Mouse (Mus musculus) embryonic fibroblast, embryonic 13.5 days (primary cell): Measurements from ENCODE around the gene Cacna1e. TPM values are rescaled to one million over a fixed set of nuclear protein-coding genes. Genes with fewer than 3 reads are reported as not detected.

Experiments used
- H3K27ac ChIP-seq: 2 replicates; pipeline ENCODE4 v1.5.1; 2012; ENCODE audit warnings: low read length, control low read depth, inconsistent platforms; ENCODE audit not compliant: insufficient read depth
- H3K4me1 ChIP-seq: 2 replicates; pipeline ENCODE4 v1.6.1; 2011; ENCODE audit warnings: low read length; ENCODE audit not compliant: control insufficient read depth, insufficient read depth
- H3K4me3 ChIP-seq: 2 replicates; pipeline ENCODE4 v1.5.1; 2011; ENCODE audit warnings: mild to moderate bottlenecking, control low read depth, low read length; ENCODE audit not compliant: insufficient read depth
- CTCF ChIP-seq: IDR thresholded peaks from 2 replicates; pipeline ENCODE4 v1.5.1; 2011; ENCODE audit warnings: mild to moderate bottlenecking, control low read depth, low read length, moderate library complexity, borderline replicate concordance; ENCODE audit not compliant: insufficient read depth
- POLR2A ChIP-seq: IDR thresholded peaks from 2 replicates; pipeline ENCODE4 v1.6.1; 2011; ENCODE audit warnings: low read depth, mild to moderate bottlenecking, control low read depth, low read length, moderate library complexity
- polyA plus RNA-seq: library from polyadenylated mRNA; stranded (reverse); fragments of >200 nt; gene quantifications from 2 replicates; pipeline ENCODE4 v1.2.4, GENCODE M21; 2011; ENCODE audit warnings: low read depth; ENCODE audit not compliant: missing spikeins, insufficient read length

The Cacna1e gene
- polyA plus RNA-seq, 1 experiment = not detected

DNA sequence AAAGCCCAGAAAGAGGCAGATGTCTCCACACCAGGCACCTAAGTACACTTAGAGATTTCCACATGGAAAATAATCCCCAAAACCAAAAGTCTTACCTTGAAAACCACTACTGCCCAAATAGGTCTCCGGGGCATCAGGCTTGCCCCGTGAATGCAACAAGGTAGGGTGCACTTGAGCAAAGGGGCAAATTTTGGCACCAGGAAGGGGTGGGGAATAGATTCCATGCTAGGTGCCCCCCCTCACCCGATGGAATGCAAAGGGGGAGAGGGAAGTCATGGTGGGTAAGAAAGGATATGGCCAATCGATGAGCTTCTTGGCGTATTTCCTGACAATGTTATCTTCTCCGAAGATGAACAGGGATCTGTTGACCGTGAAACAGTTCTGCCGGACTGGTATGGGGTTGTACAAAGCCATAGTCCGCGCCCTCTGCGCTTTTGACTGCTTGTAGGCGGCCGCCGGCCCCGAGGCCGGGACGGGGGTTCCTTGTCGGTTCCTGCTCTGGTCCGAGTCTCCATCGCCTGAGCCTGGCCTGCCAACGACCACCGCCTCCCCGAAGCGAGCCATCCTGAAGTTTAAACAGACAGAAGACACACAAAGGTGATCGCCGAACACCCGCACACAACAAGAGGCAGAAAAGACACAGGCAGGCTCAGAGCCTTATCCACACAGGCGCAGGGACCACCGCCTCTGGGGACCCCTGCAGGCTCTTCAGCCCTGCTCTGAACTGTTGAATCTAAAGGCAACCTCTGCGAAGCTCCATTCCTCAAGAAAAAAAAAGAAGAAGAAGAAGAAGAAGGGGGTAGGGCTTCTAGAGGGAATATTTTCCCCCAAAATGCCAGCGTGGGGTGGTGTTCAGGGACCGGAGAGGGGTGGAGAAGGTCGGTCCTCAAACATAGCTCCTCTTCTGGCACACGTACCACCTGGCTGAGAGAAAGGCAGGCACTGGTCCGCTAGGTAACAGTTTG, 158.7 kb downstream of the Cacna1e start:
- no peak for TF ChIP-seq CTCF
- TF ChIP-seq POLR2A = no peak
- H3K4me1 ChIP-seq = no peaks in the 10 kb centered on the region
- peak overlapping the region; percentile 32; the same call in 1 of the 2 replicates for H3K4me3 ChIP-seq
- H3K27ac ChIP-seq = no peak overlapping the region

DNA sequence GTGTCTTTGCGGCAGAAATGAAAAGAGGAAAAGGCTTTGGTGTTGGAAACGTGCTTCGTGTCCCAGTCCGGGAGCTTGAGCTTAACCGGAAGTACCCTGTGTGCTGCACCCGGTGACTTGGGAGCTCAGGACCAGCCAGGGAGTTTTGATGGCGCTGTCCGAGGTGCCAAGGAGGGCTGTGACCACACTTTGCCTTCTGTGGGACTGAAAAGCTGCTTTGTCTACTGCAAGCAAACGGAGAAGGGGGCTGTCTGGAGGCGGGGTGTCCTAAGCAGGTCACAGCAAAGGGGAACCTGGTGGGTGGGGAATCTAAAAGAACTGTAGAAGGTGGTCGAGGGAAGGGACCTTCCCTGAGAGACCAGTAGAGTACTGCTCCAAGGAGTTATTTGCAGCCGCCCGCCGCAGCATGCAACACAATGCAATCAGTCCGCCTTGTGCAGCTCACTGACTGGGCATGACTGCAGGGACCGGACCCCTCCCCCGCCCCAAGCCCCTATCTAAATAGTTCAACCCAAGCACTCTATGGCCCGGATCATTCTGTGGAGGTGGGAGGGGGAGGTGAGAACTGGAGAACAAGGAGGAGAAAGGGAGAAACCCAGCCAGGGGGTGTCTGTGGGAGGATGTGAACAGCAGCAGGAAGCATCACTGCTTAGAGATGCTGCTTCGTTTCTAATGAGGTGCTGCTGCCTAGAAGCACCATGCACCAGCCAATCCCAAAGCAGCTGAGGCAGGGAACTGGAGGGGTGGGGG, 160.6 kb downstream of the Cacna1e start:
- TF ChIP-seq POLR2A (no peak), CTCF (no peak)
- no peak overlapping the region for H3K27ac ChIP-seq
- H3K4me1 ChIP-seq = no peaks in the 10 kb centered on the region
- H3K4me3 ChIP-seq = no peak overlapping the region

DNA sequence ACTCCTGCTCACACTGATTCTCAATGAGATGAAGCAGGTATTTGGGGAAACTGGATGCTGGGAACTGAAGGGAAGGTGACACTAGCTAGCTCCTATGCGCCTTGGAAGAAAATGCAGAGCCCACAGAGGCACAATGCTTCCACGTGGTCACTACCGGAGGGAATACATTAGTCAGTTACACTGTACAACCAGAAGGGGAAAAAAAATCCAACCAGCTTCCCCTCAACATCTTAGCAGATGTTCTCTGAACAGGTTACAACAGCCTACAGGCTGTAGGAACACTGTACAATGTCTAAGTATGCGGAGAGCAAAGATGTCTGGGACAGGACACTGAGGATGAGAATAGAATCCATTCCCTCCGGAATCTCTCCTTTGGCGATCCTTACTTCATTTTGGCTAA, 161.2 kb downstream of the Cacna1e start:
- no peak overlapping the region for H3K27ac ChIP-seq
- no peak overlapping the region for H3K4me3 ChIP-seq
- no peaks in the 10 kb centered on the region for H3K4me1 ChIP-seq
- TF ChIP-seq CTCF = no peak

DNA sequence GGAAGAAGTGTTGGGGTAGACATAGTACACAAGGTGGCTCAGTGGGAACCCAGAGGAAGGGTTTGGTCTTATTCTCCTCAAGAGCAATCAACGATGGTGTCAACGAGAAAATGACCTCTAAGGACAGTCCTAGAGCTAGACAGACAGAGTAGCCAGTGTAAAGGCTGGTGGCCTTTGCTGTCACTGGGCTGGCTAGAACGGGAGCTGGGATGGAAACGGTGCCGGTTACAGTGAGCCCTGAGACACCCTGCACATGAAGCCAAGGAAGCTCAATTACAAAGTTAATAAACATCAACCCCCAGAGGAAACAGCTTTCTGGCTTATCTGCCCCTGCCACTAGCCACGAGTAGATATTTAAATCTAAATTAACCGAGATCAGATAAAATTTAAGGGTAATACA, 168.7 kb downstream of the Cacna1e start:
- Histone ChIP-seq H3K4me3 (no peak overlapping the region), H3K27ac (no peak overlapping the region), H3K4me1 (no peaks in the 10 kb centered on the region)
- TF ChIP-seq CTCF (no peak), POLR2A (no peak)

DNA sequence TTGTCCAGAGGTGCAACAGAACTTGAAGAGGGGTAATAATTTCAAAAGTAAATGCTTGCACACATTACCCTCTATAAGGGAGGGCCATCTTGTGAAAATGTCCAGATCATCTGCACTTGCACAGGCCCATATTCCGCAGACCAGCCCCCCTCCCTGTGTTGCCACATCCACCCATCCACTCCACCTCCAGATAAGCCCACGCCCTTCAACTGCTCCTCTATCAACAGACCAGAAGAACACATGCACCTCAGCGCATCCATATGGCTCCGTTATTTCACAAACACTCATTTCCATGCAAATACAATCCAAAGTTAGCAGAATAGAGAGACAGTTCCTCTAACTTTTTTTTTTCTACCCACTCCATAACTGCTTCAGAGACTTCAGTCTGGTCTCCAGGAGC, 171.6 kb downstream of the Cacna1e start:
- Histone ChIP-seq H3K4me3 (no peak overlapping the region), H3K4me1 (no peaks in the 10 kb centered on the region), H3K27ac (no peak overlapping the region)
- TF ChIP-seq POLR2A = no peak
- TF ChIP-seq CTCF = no peak

DNA sequence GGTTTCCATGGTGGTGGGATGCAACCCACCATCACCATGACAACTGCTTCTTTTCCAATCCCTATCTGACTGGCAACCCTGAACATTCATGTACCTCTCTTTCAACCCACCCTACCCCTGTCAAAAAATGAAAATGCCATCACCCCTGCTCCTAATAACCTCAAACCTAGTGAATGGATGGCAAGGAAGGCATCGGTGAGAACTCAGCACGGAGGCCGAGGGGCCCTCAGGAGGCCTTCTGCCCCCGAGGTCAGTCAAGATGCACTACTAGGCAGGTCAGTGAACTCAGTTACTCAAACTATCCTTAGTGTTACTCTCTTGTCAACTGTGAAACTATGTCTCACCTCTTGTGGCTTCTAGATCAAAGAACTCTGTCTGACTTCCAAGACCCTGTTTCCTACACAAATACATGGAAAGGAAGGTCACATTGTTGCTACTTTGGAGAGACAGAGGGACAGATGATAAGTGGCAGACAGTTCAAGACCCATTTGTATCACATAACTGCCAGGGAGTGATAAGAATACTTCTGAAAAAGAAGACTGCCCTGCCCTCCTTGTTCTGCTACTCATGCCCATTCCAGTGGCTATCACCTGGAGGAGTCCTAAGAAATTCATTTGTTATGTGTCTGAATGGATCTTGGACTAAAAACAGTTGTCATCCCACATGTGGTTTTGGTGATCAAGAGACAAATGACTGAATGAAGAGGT, 176.6 kb downstream of the Cacna1e start:
- TF ChIP-seq POLR2A (no peak), CTCF (no peak)
- H3K4me1 ChIP-seq = no peaks in the 10 kb centered on the region
- no peak overlapping the region for H3K4me3 ChIP-seq
- no peak overlapping the region for H3K27ac ChIP-seq

DNA sequence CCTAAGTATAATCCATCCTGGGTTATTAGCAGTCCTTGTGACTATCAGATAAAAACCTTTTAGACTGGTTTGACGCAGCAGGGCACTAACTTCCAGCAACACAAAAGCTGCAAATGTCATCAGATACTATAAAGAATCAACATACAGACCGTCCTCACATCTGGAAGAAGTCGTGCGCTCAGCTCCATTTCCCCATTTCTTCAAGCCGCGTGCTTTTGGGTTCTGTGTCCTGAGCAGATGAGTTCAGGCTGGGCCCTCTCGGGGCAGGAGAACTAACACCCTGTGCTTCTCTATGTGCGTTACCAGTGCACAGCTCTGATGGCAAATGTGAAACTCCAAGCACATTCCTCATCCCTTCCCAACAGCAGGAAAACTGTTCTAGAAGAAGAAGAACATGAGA, 177.3 kb downstream of the Cacna1e start:
- Histone ChIP-seq H3K27ac (no peak overlapping the region), H3K4me1 (no peaks in the 10 kb centered on the region), H3K4me3 (no peak overlapping the region)
- TF ChIP-seq CTCF (no peak), POLR2A (no peak)

DNA sequence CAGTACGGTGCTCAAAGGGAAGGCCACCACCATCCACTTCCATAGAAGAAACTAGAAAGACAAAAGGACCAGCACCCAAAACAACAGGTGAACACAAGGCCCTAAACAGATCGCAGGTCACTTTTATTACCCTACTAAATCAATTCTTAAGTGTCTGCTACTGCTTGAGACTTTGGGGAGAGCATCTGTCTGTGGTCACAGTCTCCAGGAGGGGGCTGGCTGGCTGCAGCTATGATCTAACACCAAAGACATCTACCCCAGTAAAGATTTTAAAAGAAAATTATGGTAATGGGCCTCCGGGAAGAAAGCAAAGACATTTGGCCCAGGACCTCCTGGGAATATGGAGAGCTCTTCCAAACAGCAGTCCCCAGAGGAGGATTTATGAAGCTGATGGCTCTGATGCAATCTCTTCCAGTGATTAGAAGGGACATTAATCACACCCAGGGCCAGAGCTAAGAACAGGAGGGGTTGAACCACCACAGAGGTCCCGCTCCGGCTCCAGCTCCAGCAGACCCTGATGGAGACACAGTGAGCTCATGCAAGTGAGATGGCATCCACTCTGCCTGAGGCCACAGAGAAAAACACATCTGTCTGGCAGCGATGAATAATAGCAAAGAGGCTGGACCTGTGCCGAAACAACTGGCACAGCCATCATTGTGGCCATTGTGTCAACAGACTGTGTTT, 178.3 kb downstream of the Cacna1e start:
- Histone ChIP-seq H3K4me1 (no peaks in the 10 kb centered on the region), H3K27ac (no peak overlapping the region), H3K4me3 (no peak overlapping the region)
- TF ChIP-seq CTCF = no peak
- no peak for TF ChIP-seq POLR2A

DNA sequence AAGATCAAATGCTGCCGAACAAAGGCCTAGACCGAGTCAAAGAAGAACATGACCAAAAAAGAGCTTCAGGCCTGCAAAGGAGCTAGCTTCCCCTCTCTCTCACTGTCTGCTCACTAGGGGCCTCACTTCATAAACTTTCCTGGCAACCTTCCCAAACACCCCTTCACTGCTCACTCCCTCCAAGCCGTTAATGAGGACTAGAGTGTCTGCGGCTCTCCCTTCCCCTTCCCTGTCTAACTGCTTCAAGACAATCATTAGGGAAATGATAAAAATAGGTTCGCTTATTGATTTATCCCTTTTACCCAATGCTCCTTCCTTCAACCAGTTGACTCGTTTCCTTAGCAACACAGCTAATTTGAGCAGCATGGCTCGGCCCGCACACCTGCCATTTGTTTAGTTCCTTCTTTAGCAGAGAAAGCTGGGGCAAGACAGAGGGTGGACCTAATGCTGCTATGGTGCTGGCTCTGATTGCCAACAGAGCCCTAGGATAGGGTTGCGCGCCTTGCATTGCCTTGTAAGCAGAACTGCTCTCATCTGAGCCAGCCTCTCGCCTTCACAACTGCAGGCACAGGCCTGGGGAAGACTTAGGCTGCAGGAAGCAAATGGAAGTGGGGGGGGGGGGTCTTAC, 179.6 kb downstream of the Cacna1e start:
- Histone ChIP-seq H3K4me3 (no peak overlapping the region), H3K4me1 (no peaks in the 10 kb centered on the region), H3K27ac (no peak overlapping the region)
- no peak for TF ChIP-seq POLR2A
- TF ChIP-seq CTCF = no peak
